Mouse (Mus musculus) right cerebral cortex, postnatal 4 days (tissue): Measurements from ENCODE around the gene B3gnt4.

Experiments used
- DNase-seq: peaks from one replicate; pipeline ENCODE4 v3.0.0-alpha.2; 2022

Gene B3gnt4

DNA sequence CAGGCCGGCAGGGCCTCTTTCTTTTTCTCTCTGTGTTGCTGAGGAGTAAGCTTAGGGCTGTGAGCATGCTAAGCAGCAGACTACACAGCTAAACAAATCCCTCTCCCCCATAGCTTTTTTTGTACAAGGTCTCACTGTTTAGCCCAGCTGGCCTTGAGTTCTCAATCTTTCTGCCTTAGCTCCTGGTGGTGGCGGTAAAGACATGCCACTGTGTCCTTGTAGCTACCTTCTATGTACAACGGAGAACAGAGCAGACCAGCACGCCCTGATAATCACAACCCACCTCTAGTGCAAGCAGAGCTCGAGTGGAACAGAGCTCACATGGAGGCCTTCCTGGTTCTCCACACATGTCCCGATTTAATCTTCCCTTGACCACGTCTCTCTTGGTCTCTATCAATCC lies 18.4 kb downstream of the B3gnt4 start:
- no peak for DNase-seq

DNA sequence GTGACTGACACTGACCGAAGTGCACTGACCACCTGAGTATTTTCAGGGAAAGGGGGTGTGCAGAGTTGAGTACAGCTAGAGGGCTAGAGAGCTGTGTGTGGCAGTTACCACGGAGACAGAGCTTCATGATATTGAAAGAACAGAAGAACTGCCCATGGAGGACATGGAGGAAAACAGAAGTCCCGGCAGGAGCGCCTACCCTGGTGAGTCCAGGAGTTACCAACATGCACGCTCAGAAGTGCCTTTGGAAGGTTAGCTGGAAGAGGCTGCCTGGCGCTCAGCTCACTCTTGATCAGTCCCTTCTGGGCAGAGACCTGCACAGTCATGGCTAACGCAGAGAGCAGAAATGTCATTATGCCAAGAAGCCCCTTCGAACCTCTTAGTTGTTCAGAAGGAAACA lies 19.8 kb downstream of the B3gnt4 start:
- DNase-seq: no peak

DNA sequence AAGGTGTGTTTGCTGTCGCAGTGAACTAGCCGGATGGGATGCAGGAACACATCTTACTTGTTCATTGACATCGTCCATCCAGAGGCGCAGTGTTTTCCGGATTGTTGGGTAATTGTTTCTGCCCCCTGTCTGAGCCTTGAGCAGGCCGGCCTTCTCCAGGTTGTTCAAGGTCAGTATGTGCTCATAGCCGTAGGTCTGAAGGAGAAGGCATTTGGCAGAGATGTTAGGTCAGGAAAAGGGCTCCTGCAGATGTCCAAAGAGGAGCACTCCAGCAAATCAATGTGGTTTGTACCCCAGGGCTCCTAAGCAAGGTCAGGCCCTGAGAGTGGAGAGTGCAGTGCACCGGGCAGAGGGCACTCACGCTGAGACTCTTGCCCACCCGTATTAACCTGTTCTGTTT lies 23.5 kb downstream of the B3gnt4 start:
- DNase-seq: no peak

DNA sequence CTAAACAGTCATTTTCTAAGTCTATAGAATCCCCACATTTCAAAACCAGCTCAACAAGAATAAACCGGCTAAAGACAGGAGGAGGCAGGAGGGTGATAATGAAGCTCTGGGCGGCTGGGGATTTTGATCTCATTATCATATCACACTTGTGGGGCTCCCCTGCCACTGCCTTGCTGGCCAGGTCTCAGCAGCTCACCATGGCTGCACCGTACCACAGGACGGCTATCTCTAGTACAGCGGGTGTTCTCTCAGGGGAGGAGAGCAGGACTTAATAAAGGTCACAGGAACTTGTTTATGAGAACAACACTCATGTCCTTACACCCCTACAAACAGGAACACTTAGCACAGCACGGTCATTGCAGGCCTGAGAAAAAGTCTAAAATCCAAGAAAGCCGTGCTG lies 45.4 kb downstream of the B3gnt4 start:
- no peak for DNase-seq

DNA sequence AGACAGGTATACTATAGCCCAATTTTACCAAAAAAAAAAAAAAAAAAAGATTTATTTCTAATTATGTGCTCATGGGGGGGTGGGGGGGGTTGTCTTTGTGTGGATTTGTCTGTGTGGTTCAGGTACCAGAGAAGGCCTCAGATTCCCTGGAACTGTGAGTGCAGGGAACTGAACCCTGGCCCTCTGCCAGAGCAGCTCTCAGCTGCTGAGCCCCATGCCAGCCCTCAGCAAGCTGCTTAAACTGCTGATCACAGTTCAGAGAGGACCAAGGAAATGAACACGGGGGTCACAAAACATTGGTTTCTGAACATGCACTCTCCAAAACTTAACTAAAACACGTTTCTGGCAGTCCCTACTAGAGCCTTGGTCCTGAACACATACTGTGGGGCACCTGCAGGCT lies 46.2 kb downstream of the B3gnt4 start:
- DNase-seq: peak; percentile 62

DNA sequence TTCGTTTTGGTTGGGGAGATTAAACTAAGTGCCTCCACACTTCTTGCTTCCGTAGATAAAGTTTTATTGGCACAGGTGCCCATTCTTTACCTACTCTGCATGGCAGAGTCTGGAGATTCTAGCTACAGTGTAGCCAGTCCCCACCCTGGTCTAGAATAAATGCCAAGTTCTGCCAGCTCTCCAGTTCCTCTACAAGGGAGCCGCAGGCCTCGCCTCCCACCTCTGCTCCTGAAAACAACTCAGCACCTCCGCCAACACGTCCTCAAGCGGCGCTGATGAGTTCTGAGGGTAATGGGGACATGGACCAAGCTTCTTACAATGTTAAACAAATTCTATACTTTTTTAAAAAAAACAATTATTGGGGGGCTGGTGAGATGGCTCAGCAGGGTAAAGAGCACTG lies 49.3 kb downstream of the B3gnt4 start:
- no peak for DNase-seq

DNA sequence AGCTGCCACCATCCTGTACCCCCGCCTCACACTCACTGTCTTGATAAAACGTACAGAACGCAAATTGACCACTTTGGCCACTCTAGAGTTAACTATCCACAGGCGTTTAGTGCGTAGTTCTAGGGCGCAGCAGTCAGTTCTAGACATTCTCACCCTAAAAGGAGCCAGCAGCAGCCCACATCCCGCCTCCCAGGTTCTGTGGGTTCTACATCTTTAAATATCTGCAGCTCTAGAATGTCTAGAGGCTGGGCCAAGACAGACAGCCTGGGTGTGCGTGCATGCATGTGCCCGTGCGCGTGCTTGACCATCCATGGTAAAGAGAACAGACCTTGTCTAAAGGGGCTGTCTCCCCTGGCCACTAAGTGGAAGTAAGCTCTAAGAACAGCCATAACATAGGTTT lies 50.9 kb downstream of the B3gnt4 start:
- no peak for DNase-seq
